Mouse (Mus musculus) hindbrain, embryonic 11.5 days (tissue): ENCODE measurements around the gene Olfr1451. TPM values are rescaled to one million over a fixed set of nuclear protein-coding genes. Genes with fewer than 3 reads are reported as not detected.
"Not testable (repeated sequence)": the region's sequence is repeated elsewhere in the genome, so short reads cannot be mapped to it uniquely, and the experiment has no call there.

ENCODE experiments used
- ATAC-seq: fragments of 200-750 bp; cut with Nextera tagmentation; 2 replicates; pipeline ENCODE4 v1.8.0; 2017; ENCODE audit warnings: mild to moderate bottlenecking, moderate TSS enrichment, moderate library complexity; ENCODE audit not compliant: low FRiP score
- DNase-seq: peaks from one replicate; pipeline ENCODE4 v3.0.0-alpha.2; 2015; ENCODE audit warnings: low spot score
- H3K27ac ChIP-seq: fragments of 300-500 bp; sonication (generic); 2 replicates; pipeline ENCODE4 v1.5.1; 2014; ENCODE audit warnings: mild to moderate bottlenecking, low read depth, low read length
- H3K27me3 ChIP-seq: fragments of 300-500 bp; sonication (generic); 2 replicates; pipeline ENCODE4 v1.6.1; 2014; ENCODE audit warnings: mild to moderate bottlenecking, low read length, moderate library complexity, mixed read lengths; ENCODE audit not compliant: control insufficient read depth, insufficient read depth
- H3K36me3 ChIP-seq: fragments of 300-500 bp; sonication (generic); 2 replicates; pipeline ENCODE4 v1.6.1; 2014; ENCODE audit warnings: mild to moderate bottlenecking, low read length, moderate library complexity, mixed read lengths; ENCODE audit not compliant: control insufficient read depth, insufficient read depth
- H3K4me1 ChIP-seq: fragments of 300-500 bp; sonication (generic); replicated peaks from 2 replicates; pipeline ENCODE4 v1.6.1; 2014; ENCODE audit warnings: low read length, mixed read lengths; ENCODE audit not compliant: control insufficient read depth, insufficient read depth
- H3K4me2 ChIP-seq: fragments of 300-500 bp; sonication (generic); replicated peaks from 2 replicates; pipeline ENCODE4 v1.6.1; 2014; ENCODE audit warnings: mild to moderate bottlenecking, low read depth, low read length
- H3K4me3 ChIP-seq: fragments of 300-500 bp; sonication (generic); 2 replicates; pipeline ENCODE4 v1.5.1; 2014; ENCODE audit warnings: low read depth, low read length
- H3K9ac ChIP-seq: fragments of 300-500 bp; sonication (generic); 2 replicates; pipeline ENCODE4 v1.6.1; 2014; ENCODE audit warnings: low read depth, low read length
- H3K9me3 ChIP-seq: fragments of 300-500 bp; sonication (generic); 2 replicates; pipeline ENCODE4 v1.6.1; 2016; ENCODE audit warnings: low read length; ENCODE audit not compliant: control insufficient read depth
- WGBS: fragments of 180-500 bp; shearing (Covaris S2); extraction: QIAGEN DNeasy Blood & Tissue Kit; methylation state at CpG from one replicate; pipeline ENCODE4 v1.1.7; 2014; 5-methylcytosine and 5-hydroxymethylcytosine counted together
- polyA plus RNA-seq: library from polyadenylated mRNA; unstranded; fragments of >200 nt; fragmentation: Nextera tagmentation; extraction: Ambion mirVana; gene quantifications from 2 replicates; pipeline ENCODE4 v1.2.1, GENCODE M21; 2014

Gene Olfr1451
- polyA plus RNA-seq: not detected in 2 replicates

- no peaks in the 10 kb centered on the region for H3K36me3 ChIP-seq
- H3K27ac ChIP-seq: no peak within 1 kb of the TSS
- no peak within 1 kb of the TSS for H3K4me2 ChIP-seq
- no peaks in the 10 kb centered on the region for H3K27me3 ChIP-seq
- H3K9me3 ChIP-seq: no peaks in the 10 kb centered on the region
- no peak within 1 kb of the TSS for H3K9ac ChIP-seq
- H3K4me3 ChIP-seq: no peak within 1 kb of the TSS
- no peak for ATAC-seq
- 89% methylated on average over 2 of the region's 2 CpGs for WGBS
- H3K4me1 ChIP-seq: no peaks in the 10 kb centered on the region
- no peak for DNase-seq
These were observed at the start of gene Olfr1451 for GRCm38 (mm10) chr19:12994714-12995113. Gene Olfr1451, plus strand, starts transcription at chr19:12995014.

- Histone ChIP-seq H3K9me3 (peaks cover 4% of the 10 kb centered on the region; the same call in 1 of the 2 replicates), H3K4me3 (no peak within 1 kb of the TSS), H3K27me3 (no peaks in the 10 kb centered on the region), H3K36me3 (no peaks in the 10 kb centered on the region), H3K9ac (no peak within 1 kb of the TSS), H3K27ac (no peak within 1 kb of the TSS), H3K4me2 (no peak within 1 kb of the TSS), H3K4me1 (no peaks in the 10 kb centered on the region)
- DNase-seq (no peak), ATAC-seq (no peak)
- 94% methylated on average over 1 of the region's 1 CpGs for WGBS
These were observed 44.9 kb upstream of the Olfr1451 start, which contains the start of gene Olfr1450 for GRCm38 (mm10) chr19:12949958-12950357. Gene Olfr1450, plus strand, starts transcription at chr19:12950258.

GRCm38 (mm10) chr19:12970082-12970481 lies 24.7 kb upstream of the Olfr1451 start:
- H3K36me3 ChIP-seq, ATAC-seq, H3K4me2 ChIP-seq, H3K9ac ChIP-seq, H3K27ac ChIP-seq, H3K4me3 ChIP-seq, H3K27me3 ChIP-seq, DNase-seq, H3K9me3 ChIP-seq, H3K4me1 ChIP-seq: not testable (repeated sequence)
- WGBS: 81% methylated on average over 5 of the region's 5 CpGs

GRCm38 (mm10) chr19:12992316-12992715 lies 2.5 kb upstream of the Olfr1451 start:
- 93% methylated on average over 4 of the region's 4 CpGs for WGBS
- not testable (repeated sequence) for H3K4me2 ChIP-seq

GRCm38 (mm10) chr19:13028227-13028626 lies 33.4 kb downstream of the Olfr1451 start, which contains the start of gene Olfr1453:
Gene Olfr1453, minus strand, starts transcription at chr19:13028327.
- Histone ChIP-seq H3K27me3 (no peaks in the 10 kb centered on the region), H3K9ac (no peak within 1 kb of the TSS), H3K27ac (no peak within 1 kb of the TSS), H3K4me3 (no peak within 1 kb of the TSS), H3K36me3 (no peaks in the 10 kb centered on the region), H3K4me1 (no peaks in the 10 kb centered on the region), H3K9me3 (no peaks in the 10 kb centered on the region), H3K4me2 (no peak within 1 kb of the TSS)
- ATAC-seq: no peak
- DNase-seq: no peak
- WGBS: 56% methylated on average over 1 of the region's 1 CpGs

More at GRCm38 (mm10) chr19:12992316-12992715, 2.5 kb upstream of the Olfr1451 start:
- DNase-seq, H3K36me3 ChIP-seq, H3K27ac ChIP-seq, H3K9me3 ChIP-seq, H3K4me1 ChIP-seq, H3K9ac ChIP-seq, H3K4me3 ChIP-seq, H3K27me3 ChIP-seq, ATAC-seq: not testable (repeated sequence)

Other genes with a start within 250 kb of the Olfr1451 start
- 1.1 and 1.2 TPM in 2 replicates for gene Cntf, start 229.4 kb upstream of the Olfr1451 start, polyA plus RNA-seq
- gene Zfp91, start 198.9 kb upstream of the Olfr1451 start, polyA plus RNA-seq: 12.2 and 15.8 TPM in 2 replicates
- 1.4 TPM in 2 replicates for gene Lpxn, start 198.8 kb upstream of the Olfr1451 start, polyA plus RNA-seq
- gene Gm5244, start 148.3 kb upstream of the Olfr1451 start, polyA plus RNA-seq: not detected in 2 replicates
- gene Olfr1444, start 137.7 kb upstream of the Olfr1451 start, polyA plus RNA-seq: not detected in 2 replicates
- not detected in 2 replicates for gene Olfr1445, start 111.2 kb upstream of the Olfr1451 start, polyA plus RNA-seq
- gene Olfr1446, start 101.5 kb upstream of the Olfr1451 start, polyA plus RNA-seq: not detected in 2 replicates
- not detected in 2 replicates for gene Olfr1447, start 91.3 kb upstream of the Olfr1451 start, polyA plus RNA-seq
- gene Olfr1448, start 70.6 kb upstream of the Olfr1451 start, polyA plus RNA-seq: not detected in 2 replicates
- gene Olfr1449, start 64.2 kb upstream of the Olfr1451 start, polyA plus RNA-seq: not detected in 2 replicates
- gene Olfr1450, start 44.8 kb upstream of the Olfr1451 start, polyA plus RNA-seq: not detected in 2 replicates
- gene Olfr1453, start 33.3 kb downstream of the Olfr1451 start, polyA plus RNA-seq: not detected in 2 replicates
- gene Olfr1454, start 65.6 kb downstream of the Olfr1451 start, polyA plus RNA-seq: not detected in 2 replicates
- not detected in 2 replicates for gene Olfr1457, start 102.9 kb downstream of the Olfr1451 start, polyA plus RNA-seq
- not detected in 2 replicates for gene Olfr1458, start 111.8 kb downstream of the Olfr1451 start, polyA plus RNA-seq
- gene Olfr1459, start 154.5 kb downstream of the Olfr1451 start, polyA plus RNA-seq: 0.02 TPM in 1 of 2 replicates, not detected in the other
- not detected in 2 replicates for gene Olfr1461, start 168.0 kb downstream of the Olfr1451 start, polyA plus RNA-seq
- not detected in 2 replicates for gene Olfr1462, start 190.7 kb downstream of the Olfr1451 start, polyA plus RNA-seq
- gene Olfr1463, start 236.3 kb downstream of the Olfr1451 start, polyA plus RNA-seq: not detected in 2 replicates